Mouse (Mus musculus): ENCODE measurements around the gene Banf1. TPM values are rescaled to one million over a fixed set of nuclear protein-coding genes. Genes with fewer than 3 reads are reported as not detected.
"Not testable (repeated sequence)": the region's sequence is repeated elsewhere in the genome, so short reads cannot be mapped to it uniquely, and the experiment has no call there.

The Banf1 gene
- total RNA-seq (2015), result 499 and 504 TPM in 2 replicates
- 66.7 and 68.5 TPM in 2 replicates for total RNA-seq (2017)

DNA sequence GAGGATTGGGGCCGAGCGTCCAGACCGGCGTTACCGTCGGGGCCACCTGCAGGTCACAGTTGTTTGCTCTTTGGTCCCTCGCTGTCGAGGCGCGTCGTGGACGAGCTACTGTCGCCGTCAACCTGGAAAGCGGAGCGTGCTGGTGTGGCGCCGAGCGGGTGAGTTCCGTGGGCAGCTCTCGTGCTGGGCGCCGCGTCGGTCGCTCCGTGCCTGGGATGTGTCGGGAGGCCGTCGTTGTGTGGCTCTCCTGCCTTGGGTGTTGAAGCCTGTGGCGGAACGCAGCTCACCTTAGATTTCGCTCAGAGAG is at the start of gene Banf1:
Banf1 (minus strand) TSS at position 116 of the 307 bp plus-strand sequence.
- ATAC-seq (replicated peaks; ENCODE audit: poor library complexity), result no peak

DNA sequence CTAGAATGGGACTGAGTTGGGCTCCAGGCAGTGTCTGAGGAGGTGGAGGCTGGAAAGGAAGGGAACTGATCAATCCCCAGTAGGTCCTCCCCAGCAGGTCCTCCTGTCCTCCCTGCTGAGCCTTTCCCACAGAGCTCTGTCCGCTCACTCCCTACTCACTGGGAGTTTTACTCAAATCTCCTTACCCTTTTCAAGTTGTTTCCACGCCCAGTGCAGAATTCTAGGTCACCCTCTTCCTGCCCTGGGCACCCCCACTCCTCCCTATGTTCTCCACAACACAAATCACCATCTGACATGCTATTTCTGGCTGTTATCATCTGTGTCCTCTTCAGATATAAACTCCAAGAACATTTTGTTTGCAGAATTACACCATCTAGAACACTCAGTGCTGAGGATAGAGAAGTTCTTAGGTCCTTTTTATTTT is 47.6 kb upstream of the Banf1 start:
- 0 out of 2 replicates have a peak, but pooled peaks have one; percentile 20 for ATAC-seq (replicated peaks; ENCODE audit: poor library complexity)

DNA sequence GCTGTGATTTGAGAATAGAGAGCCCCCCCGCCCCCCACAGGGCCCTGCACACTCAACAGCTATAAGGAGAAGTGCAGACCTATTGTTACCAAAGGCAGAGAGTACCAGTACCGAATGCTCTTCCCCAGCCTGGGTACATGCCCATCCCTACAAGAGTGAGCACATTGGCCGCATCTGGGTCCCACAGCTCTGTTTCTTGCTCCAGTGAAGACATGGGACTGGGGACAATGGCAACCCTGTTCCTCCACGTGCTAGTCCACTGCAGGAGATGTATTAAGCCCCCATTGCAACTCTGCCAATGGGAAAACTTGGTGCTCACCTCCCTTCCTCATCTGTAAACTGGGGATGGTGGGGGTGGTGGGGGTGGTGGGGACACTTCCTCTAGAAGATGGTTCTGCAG is 46.9 kb upstream of the Banf1 start:
- no peak for ATAC-seq (replicated peaks; ENCODE audit: poor library complexity)

DNA sequence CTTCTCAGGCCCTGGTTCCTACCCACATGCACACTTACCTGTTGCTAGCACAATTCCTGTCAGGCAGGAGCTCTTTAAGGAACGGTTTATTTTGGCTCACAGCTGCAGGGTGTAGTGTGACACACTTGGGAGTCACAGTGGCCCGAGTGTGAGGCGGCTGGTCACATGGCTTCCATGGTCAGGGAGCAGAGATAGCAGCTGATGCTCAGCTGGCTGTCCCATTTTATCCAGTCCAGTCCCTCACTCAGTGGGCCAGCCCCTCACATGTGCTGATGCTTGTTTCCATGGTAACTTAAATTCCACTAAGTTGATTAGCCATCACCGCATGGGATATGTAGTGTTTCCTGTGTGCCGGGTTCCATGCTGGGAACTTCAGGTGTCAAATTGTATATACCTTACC is 45.0 kb upstream of the Banf1 start:
- ATAC-seq (replicated peaks; ENCODE audit: poor library complexity), result no peak

DNA sequence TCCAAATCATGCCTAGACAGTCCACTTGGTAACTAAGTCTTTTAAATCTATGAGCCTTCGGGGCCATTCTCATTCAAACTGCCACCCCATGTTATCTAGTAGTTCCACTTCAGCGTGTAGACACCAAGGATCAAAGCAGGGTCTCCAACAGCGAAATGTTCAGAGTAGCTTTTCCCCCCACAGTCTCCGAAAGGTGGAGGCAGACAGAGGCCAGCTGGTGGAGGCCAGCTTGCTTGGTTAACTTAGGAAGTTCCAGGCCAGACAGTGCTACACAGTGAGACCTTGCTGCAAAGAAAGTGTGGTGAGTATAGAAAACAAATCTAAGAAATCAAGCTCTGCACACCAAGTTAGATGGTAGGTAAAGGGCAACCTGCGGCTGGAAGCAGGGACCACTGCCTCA is 43.7 kb upstream of the Banf1 start:
- ATAC-seq (replicated peaks; ENCODE audit: poor library complexity), result no peak

DNA sequence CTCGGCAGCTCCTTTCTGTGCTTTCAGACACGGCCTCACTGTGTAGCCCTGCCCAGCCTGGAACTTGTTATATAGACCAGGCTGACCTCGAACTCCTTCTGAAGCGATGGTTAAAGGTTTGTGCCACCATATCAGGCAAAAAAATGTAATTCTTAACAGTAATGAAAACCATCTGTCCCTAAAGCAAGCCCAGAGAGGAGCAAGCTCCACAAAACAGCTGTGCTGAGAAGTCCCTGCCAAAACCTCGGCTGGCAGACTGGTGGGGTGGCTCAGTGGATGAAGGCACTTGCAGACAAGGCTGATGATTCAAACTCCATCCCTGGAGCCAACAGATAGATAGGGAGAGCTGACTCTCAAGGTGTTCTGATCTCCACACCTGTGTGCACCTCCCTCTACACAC is 42.1 kb upstream of the Banf1 start:
- ATAC-seq (replicated peaks; ENCODE audit: poor library complexity), result no peak

DNA sequence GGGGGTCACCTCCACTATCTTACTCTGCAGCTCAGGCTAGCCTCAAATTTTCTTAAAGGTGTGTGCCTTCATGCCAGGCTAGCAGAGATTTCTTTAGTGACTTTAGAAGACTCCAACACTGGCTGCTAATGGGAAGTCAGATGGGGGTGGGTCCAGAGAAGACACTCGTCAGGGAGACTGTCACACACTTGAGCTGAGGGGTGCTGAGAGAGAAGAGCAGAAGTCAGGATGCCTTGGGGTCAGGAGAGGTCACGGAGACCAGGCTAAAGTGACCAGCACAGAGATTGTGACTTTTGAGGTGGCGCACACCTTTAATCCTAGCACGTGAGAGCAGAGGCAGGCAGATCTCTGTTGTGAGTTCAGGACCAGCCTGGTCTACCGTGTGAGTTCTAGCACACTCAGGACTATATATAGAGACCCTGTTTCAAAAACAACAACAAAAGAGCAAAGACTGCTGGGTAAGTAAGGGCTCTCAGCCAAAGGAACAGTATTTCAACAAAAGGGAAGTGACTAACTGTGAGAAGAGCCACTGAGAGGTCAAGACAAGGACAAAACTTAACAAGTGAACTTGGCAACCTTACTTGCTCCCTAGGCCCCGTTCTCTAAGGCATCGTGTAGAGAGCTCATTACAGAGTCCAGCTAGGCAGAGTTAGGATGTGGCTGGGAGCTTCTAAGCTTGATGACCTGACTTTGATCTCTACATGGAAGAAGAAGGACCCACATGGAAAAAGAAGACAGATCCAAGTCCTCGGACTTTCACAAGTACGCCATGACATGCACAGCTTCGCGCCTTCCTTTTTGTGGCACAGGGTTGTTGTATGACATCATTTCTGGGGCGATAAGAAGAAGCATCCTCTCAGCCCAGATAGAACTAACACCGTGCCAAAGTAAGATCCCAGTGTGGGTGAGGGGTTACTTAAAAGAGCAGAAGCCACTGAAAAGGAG is 41.4 kb upstream of the Banf1 start:
- ATAC-seq (replicated peaks; ENCODE audit: poor library complexity), result no peak

DNA sequence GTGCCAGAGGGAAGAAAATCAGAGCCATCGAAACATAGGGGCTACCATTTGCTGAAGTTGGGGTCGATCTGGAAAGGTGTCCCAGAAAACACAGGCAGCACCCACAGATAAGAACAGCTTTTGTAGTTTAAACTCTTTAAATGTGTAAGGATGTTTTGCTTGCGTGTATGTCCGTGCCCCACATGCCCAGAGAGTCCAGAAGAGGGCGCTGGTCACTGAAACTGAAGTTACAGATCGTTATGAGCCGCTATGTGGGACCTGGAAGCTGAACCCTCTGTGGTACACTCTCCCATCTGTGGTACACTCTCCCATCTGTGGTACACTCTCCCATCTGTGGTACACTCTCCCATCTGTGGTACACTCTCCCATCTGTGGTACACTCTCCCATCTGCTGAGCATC is 40.2 kb upstream of the Banf1 start:
- peak; percentile 76 for ATAC-seq (replicated peaks; ENCODE audit: poor library complexity)

DNA sequence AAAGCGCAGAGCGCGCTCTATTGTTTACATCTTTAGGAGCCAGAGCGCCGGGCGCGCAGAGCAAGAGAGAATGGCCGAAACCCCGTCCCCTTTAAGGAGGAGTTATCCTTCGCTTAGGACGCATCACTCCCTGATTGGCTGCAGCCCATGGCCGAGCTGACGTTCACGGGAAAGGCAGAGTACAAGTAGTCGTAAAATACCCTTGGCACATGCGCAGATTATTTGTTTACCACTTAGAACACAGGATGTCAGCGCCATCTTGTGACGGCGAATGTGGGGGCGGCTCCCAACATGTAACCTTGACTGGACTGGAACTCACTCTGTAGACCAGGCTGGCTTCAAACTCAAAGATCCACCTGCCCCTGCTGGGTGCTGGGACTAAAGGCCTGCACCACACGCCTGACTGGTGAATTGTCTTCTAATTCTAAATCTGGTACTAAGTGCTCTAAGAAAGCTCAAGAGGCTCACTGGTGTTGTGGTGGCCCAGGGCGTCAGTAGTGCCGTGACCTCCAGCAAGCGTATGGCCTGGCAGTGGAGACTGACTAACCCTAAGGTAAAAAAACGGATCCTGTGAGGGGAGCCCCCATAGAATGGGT is 39.7 kb upstream of the Banf1 start:
- peak; percentile 55 for ATAC-seq (replicated peaks; ENCODE audit: poor library complexity)

DNA sequence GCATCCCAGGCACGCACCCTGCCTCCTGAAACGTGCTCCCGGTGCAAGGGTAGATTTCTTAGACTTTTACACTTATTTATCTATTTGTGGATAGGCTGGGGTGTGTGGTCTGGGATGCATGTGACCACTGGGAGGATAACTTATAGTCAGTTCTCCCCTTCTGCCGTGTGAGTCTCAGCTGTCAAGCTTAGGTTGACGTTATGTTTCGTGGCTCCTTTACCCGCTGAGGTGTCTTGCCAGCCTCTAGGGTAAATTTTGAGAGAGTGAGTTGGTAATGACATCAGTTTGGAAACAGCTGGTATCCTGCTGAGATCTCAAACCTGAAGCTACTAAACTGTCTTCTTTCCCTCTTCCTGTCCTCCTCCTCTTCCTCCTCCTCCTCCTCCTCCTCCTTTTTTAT is 39.0 kb upstream of the Banf1 start:
- ATAC-seq (replicated peaks; ENCODE audit: poor library complexity), result peak; percentile 56

DNA sequence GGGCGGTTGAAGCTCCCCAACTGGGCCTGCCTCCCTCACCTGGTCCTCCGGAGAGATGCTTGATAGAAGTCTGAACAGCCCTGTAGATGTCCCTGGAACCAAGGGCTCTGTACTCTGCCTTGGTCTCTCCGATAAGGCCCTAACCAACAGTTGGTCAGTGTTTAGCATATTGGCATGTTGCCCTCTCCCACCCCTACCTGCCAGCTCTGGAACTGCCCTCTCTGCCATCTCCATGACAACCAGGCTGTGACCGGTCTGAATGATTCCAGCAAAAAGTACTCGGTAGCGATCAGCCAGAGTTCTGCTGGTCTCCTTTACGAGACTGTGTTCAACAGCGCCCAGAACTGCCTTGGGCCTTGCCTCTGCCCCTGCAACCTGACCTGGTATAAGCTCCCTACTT is 35.3 kb upstream of the Banf1 start, which contains the start of gene Tsga10ip:
Tsga10ip (minus strand) TSS at position 234 of the 400 bp plus-strand sequence.
- ATAC-seq (replicated peaks; ENCODE audit: poor library complexity), result no peak

DNA sequence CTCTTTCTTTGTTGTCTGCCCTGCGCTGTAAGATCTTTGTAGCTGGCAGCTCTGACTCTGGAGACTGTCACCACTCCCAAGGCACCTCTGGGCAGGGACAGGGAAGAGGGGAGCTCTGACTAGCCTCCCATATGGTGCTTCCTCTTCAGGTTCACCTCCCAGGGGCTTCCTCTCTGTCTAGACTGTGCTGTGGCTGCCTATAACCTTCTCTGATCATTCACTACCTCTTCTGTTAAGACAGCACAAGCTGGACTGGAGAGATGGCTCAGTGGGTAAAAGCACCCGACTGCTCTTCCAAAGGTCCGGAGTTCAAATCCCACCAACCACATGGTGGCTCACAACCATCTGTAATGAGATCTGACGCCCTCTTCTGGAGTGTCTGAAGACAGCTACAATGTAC is 34.1 kb upstream of the Banf1 start:
- not testable (repeated sequence) for ATAC-seq (replicated peaks; ENCODE audit: poor library complexity)

DNA sequence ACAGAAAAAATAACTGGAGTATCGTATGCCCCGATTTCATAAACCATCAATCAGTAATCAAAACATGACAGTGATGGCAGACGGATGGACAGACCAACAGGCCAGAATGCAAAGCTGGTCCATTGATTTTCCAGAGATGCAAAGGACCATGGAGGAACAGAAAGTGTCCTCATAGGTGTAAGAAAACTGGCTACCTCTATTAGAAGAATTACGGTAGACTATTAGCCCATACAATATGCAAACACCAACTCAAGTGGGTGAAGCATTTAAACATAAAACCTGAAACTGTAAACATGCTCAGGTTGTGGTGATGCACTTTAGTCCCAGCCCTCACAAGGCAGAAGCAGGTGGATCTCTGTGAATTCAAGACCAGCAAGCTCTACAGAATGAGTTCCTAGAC is 28.4 kb upstream of the Banf1 start:
- no peak for ATAC-seq (replicated peaks; ENCODE audit: poor library complexity)

DNA sequence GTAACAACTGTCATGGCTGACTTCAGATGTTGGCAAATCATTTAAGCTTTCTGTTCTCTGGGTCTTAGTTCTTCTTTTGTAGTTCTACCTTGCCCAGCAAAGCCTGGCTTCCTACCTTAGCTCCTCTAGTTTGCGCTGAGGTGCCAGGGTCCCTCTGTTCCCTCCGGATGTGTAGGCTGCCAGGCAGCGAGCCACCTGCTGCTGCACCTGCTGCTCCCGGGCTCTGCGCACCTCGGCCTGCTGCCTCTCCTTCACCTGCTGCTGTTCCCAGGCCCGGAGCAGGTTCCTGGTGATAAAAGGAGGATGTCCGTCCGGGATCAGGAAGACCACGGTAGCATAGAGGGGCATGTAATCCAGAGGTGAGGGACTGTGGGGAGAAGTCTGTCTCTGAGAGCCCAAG is 27.2 kb upstream of the Banf1 start:
- no peak for ATAC-seq (replicated peaks; ENCODE audit: poor library complexity)

DNA sequence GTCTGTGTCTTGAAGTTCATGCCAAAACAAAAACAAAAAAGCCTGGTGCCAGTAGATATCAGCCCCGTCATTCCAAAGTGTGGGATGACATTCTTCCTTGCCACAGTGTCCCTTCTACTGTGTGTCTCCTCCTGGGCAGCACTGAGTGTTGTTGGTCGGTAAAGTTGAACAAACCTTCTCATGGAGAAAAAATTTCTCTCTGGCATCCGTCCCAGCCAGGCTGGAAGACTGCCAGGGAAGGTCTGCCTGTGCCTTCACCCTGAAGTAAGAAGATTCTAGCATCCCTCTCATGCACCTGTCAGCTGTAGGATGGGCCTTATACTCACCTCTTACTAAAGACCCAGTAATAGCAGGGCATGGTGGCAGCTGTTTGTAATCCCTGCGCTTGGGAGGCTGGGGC is 25.9 kb upstream of the Banf1 start:
- ATAC-seq (replicated peaks; ENCODE audit: poor library complexity), result no peak

DNA sequence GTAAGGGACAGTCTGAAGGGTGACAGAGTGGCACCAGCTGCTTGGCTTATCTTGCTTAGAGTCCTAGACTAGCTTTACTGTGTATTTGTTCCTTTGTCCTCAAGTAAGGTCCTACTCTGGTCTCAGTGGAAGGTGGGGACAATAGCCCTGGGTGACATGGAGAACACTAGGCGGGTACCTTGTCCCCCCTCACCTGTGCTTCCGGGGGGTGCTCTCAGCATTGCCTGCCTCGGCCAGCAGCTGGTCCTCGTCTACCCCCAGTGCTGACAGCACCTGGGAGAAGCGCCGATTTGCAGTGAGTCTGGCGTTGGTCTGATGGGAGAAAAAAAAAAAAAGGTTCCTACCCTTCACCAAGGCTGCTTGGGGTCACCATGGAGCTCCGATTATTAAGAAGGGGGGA is 23.4 kb upstream of the Banf1 start:
- ATAC-seq (replicated peaks; ENCODE audit: poor library complexity), result no peak

DNA sequence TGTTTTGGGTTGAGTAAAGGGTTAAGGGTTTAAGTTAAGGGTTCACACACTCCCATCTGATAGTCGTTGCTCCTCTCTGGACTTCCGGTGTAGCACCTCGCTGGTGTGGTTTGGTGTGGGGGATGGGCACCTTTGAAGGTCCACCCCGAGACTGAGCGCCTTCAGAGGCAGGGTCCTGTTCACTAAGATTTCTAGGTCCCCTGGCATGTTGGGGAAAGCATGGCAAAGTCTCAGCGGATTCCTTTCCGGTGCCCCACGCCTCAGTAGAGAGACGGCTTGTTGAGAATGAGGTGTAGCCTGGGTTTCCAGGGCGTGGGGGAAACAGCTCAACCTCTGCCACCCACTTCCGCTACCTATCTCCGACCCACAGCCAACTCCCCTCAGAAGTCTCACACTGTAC is 22.7 kb upstream of the Banf1 start:
- ATAC-seq (replicated peaks; ENCODE audit: poor library complexity), result peak; percentile 67

DNA sequence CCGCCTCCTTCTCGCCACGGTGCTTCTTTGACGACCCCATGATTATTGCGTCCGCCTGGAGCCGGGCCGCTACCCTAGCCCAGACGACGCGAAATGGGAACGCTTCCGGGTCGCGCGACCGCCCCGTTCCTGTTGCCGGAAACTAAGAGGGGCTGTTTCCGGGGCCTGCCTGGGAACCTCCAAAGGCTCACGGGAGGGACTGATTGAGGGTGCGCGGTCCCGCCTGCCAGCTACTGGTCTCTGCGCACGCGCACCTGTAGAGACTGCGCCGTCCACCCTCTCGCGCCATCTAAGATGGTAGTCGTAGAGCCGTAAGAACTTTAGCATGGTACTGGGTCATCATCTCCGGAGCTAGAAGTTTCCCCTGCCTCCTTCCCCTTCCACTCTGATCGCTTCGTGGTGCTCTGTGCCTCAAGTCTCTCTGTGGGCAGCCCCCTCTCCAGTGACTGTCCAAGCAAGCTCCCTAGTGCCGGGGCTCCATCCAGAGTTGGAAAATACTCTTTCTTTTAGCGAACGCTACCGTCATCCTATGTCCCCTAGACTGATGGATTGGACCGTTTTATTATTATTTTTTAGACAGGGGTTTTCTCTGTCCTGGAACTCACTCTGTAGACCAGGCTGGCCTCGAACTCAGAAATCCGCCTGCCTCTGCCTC is 21.7 kb upstream of the Banf1 start, which contains the start of gene Sart1:
Sart1 (minus strand) TSS at position 116 of the 655 bp plus-strand sequence.
- peak; percentile 90 for ATAC-seq (replicated peaks; ENCODE audit: poor library complexity)

DNA sequence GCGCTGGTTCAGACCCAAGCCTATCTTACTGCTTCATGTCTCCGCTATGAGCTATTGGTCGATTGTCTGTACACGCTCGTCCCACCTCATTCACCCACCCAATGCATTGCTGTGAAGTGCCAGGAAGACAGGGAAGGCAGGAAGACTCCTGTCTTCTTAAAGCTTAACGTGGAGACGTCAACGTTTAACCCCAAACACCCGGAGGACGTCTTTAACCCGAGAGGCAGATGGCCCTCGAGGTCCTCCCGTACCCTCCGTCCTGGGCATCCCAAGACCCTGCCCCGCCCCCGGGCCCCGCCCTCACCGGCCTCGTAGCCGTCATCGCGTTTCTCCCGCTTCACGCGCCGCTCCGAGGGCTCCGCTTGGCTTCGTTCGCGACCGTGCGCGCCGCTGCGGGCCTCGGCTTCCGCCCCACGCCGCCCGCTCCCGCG is 21.1 kb upstream of the Banf1 start:
- ATAC-seq (replicated peaks; ENCODE audit: poor library complexity), result no peak

DNA sequence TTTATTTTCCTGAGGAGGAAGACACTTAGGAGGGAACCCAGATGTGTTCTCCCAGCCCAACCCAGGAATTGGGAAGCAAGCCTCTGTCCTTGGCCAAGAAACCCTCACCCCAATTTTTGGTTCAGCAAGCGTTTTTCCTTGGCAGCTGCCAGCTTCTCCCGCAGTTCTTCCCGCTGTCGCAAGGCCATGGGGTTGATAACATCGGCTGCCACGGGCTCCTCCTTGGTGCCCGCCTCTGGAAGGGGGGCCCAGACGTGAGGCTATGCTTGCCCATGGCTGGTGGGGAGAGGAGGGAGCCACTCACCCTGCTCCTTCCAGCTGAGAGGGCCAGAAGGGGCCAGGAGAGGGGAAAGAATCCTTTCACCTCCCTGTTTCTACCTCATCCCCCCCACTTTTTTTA is 17.7 kb upstream of the Banf1 start:
- ATAC-seq (replicated peaks; ENCODE audit: poor library complexity), result no peak

DNA sequence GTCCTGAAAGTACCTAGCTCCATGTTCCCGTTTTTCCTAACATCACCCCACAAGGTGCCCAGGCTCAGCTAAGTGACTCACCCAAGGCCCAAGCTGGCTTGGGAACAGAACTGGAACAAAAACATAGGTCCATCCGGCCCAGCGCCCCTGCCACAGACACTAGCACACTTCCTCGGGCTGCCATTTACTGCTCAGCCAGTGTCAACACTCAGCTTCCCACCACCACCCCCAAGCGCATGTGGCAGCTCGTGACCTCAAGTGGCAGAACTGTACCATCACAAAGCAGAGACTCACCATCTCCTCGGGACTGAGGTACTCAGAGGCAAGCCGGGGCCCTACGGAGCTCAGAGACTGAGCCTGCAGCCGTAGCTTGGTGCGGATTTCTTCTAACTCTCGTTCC is 16.4 kb upstream of the Banf1 start:
- no peak for ATAC-seq (replicated peaks; ENCODE audit: poor library complexity)

DNA sequence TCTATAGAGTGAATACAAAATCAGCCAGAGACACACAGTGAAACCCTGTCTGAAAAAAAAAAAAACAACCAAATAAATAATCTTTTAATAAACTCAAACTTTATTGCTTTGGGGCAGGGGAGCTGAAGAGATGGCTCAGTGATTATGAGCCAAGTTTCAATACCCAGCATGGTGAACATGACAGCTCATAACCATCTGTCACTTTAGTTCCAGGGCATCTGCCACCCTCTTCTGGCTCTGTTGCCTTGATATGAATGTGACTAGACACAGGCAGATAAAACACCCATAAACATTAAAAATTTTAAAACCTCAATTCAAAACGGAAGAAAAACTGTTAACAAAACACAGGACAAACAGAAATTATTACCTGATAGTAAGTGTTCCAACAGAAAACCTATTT is 10.5 kb upstream of the Banf1 start:
- ATAC-seq (replicated peaks; ENCODE audit: poor library complexity), result no peak
